Mouse (Mus musculus) ES-Bruce4 (cell line): ENCODE data around the gene Rfpl4b.

Source experiments
- CTCF ChIP-seq: IDR thresholded peaks from one replicate; pipeline ENCODE4 v1.8.1; 2011; ENCODE audit warnings: low read depth, low read length
- EP300 ChIP-seq: IDR thresholded peaks from 2 replicates; pipeline ENCODE4 v1.6.1; 2011; ENCODE audit warnings: low read depth, low read length; ENCODE audit not compliant: insufficient read depth
- POLR2A ChIP-seq: IDR thresholded peaks from one replicate; pipeline ENCODE4 v1.8.1; 2011; ENCODE audit warnings: low read length; ENCODE audit not compliant: insufficient read depth

DNA sequence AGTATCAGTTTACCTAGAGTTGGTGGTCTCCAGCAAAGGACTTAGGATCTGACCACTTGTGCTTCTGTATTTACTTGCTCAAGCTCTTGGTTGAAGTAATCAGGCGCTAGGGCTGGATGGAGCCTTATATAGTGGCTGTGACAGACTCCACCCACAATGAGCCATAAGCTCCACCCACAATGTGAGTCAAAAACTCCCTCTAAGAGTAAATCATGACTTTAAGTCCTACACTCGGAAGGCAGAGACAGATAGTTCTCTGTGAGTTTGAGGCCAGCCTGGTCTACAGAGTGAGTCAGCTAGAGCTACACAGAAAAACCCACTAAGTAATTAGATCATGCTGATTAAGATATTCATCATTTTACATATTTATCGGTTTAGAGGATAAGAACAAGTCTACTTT lies at the start of gene Rfpl4b:
- TF ChIP-seq POLR2A (no peak), CTCF (no peak), EP300 (no peak)
